In genomic region chr3:102190015-102190414, GRCm38 (mm10) we compare ENCODE assay signal across 20 mouse cellular contexts. TPM values are rescaled to one million over a fixed set of nuclear protein-coding genes. Genes with fewer than 3 reads are reported as not detected.
DNase-seq lines count a peak whose midpoint lies in the region; ATAC-seq and TF ChIP-seq lines count a peak whose summit lies in the region.
"Had no signal": no experiment of that assay in that cellular context is flagged by ENCODE, and none has a peak within 500 bp of the region (broad histone marks: within the 10 kb centered on the region; RNA-seq: fewer than 3 reads in every experiment).

No protein-coding gene starts in this region.

- no peak for DNase-seq in intestine, embryonic 14.5 days (ENCODE audit: low spot score)
- DNase-seq in ES-E14 (ENCODE audit: low read depth, low spot score): no peak
- DNase-seq in mesoderm, embryonic 11.5 days (ENCODE audit: low read depth, low spot score): peak; percentile 47
- DNase-seq: cerebellum, adult 11 months; cerebellum, postnatal 36 days; gastrocnemius, adult 2 months; heart, adult 18-20 months; heart, postnatal 36 days; kidney, adult 2 months; layer of hippocampus, postnatal 36 days; thymus, adult 2 months had no signal

- ATAC-seq in intestine, embryonic 14.5 days (replicated peaks; ENCODE audit: low FRiP score, low TSS enrichment, low read depth): no peak
- ATAC-seq in intestine, embryonic 15.5 days: no peak
- no peak for ATAC-seq in inflammation-experienced regulatory T-cells, adult 6 months
- ATAC-seq in activated CD4-positive, CD25-positive, alpha-beta regulatory T cell, adult 4 months: no peak
- ATAC-seq: forebrain, embryonic 16.5 days; liver, embryonic 12.5 days; lung, postnatal 0 days had no signal

- in situ Hi-C loops in ES-E14 (cut with MboI; ENCODE audit: low sequenced_read_pairs in 2 of 2, unreplicated experiment in 2 of 2): no loop called here

- TF ChIP-seq EP300 in ES-Bruce4 (IDR thresholded peaks at IDR 0.05; ENCODE audit: insufficient read depth, low read depth, low read length): peak; percentile 92

- peaks cover 36% of the 10 kb centered on the region for H3K4me1 ChIP-seq in intestine, embryonic 14.5 days (replicated peaks; ENCODE audit: control insufficient read depth, insufficient read depth, low read length)
- peaks cover 30% of the 10 kb centered on the region for H3K4me1 ChIP-seq in intestine, embryonic 15.5 days (replicated peaks)
- H3K4me1 ChIP-seq in ES-Bruce4 (ENCODE audit: control insufficient read depth, insufficient read depth, low read length): no peaks in the 10 kb centered on the region
- H3K4me1 ChIP-seq in ES-E14 (ENCODE audit: control insufficient read depth in 2 of 2, insufficient read depth in 2 of 2, low read length in 2 of 2, poor library complexity in 1 of 2): peaks cover under 1 to 7% of the 10 kb centered on the region in 2 experiments; a peak in 3 of 4 replicates

- H3K27ac ChIP-seq in intestine, embryonic 14.5 days (ENCODE audit: low read depth): peak overlapping the region; percentile 14; the same call in 1 of the 2 replicates
- H3K27ac ChIP-seq in intestine, embryonic 15.5 days: no peak overlapping the region
- peak overlapping the region; percentile 99 for H3K27ac ChIP-seq in ES-Bruce4 (ENCODE audit: insufficient read depth, low read length)
- H3K27ac ChIP-seq in ES-E14 (ENCODE audit: insufficient read depth, low read depth, low read length, poor library complexity, severe bottlenecking): peak overlapping the region; percentile 89
- H3K27ac ChIP-seq: gastrocnemius, adult 2 months; limb, embryonic 10.5 days; liver, embryonic 12.5 days had no signal

- H3K4me2 ChIP-seq in intestine, embryonic 14.5 days (ENCODE audit: low read length): no peak overlapping the region
- H3K4me2 ChIP-seq in intestine, embryonic 15.5 days (replicated peaks): no peak overlapping the region
- H3K4me2 ChIP-seq: liver, embryonic 12.5 days had no signal

- H3K9me3 ChIP-seq in intestine, embryonic 14.5 days (ENCODE audit: control insufficient read depth, low read length): no peaks in the 10 kb centered on the region
- no peaks in the 10 kb centered on the region for H3K9me3 ChIP-seq in intestine, embryonic 15.5 days
- H3K9me3 ChIP-seq in ES-Bruce4 (replicated peaks; ENCODE audit: control insufficient read depth, insufficient read depth, low read length, poor library complexity, severe bottlenecking) (peaks cover 19% of the 10 kb centered on the region), ES-E14 (ENCODE audit: control insufficient read depth, insufficient read depth, low read depth, low read length) (no peaks in the 10 kb centered on the region)
- H3K9me3 ChIP-seq: limb, embryonic 10.5 days; liver, embryonic 12.5 days had no signal

- no peak overlapping the region for H3K9ac ChIP-seq in intestine, embryonic 14.5 days (ENCODE audit: low read length)
- no peak overlapping the region for H3K9ac ChIP-seq in intestine, embryonic 15.5 days
- H3K9ac ChIP-seq in ES-Bruce4 (ENCODE audit: low read depth, poor library complexity, severe bottlenecking) (no peak overlapping the region), ES-E14 (ENCODE audit: insufficient read depth, low read depth, low read length, poor library complexity, severe bottlenecking) (no peak overlapping the region)
- H3K9ac ChIP-seq: liver, embryonic 12.5 days had no signal

- no peak overlapping the region for H3K4me3 ChIP-seq in intestine, embryonic 14.5 days (ENCODE audit: low read depth, low read length)
- no peak overlapping the region for H3K4me3 ChIP-seq in intestine, embryonic 15.5 days (replicated peaks)
- H3K4me3 ChIP-seq in ES-Bruce4 (ENCODE audit: low read depth, low read length) (no peak overlapping the region), ES-E14 (ENCODE audit: insufficient read depth in 1 of 2, low read depth in 1 of 2, low read length in 2 of 2, poor library complexity in 1 of 2, severe bottlenecking in 1 of 2) (no peak overlapping the region)
- H3K4me3 ChIP-seq: gastrocnemius, adult 2 months; limb, embryonic 10.5 days; liver, embryonic 12.5 days; megakaryocyte, embryonic 14.5 days had no signal

- H3K27me3 ChIP-seq in intestine, embryonic 14.5 days (replicated peaks; ENCODE audit: control insufficient read depth, insufficient read depth, low read length): no peaks in the 10 kb centered on the region
- no peaks in the 10 kb centered on the region for H3K27me3 ChIP-seq in intestine, embryonic 15.5 days (replicated peaks)
- H3K27me3 ChIP-seq in ES-Bruce4 (ENCODE audit: control insufficient read depth, insufficient read depth, low read length, poor library complexity, severe bottlenecking): no peaks in the 10 kb centered on the region

- WGBS in intestine, embryonic 14.5 days: 28% methylated on average over 4 of the region's 4 CpGs
- 22% methylated on average over 4 of the region's 4 CpGs for WGBS in intestine, embryonic 15.5 days

- TF ChIP-seq CTCF in ES-Bruce4 (IDR thresholded peaks at IDR 0.05; ENCODE audit: low read depth, low read length): no peak

- TF ChIP-seq POLR2A in ES-Bruce4 (IDR thresholded peaks at IDR 0.05; ENCODE audit: insufficient read depth, low read length): no peak

- H3K36me3 ChIP-seq in intestine, embryonic 14.5 days (ENCODE audit: control insufficient read depth, insufficient read depth, low read length): peaks cover 15% of the 10 kb centered on the region; the same call in 1 of the 2 replicates
- peaks cover 13% of the 10 kb centered on the region; the same call in 1 of the 2 replicates for H3K36me3 ChIP-seq in intestine, embryonic 15.5 days
- H3K36me3 ChIP-seq in ES-Bruce4 (ENCODE audit: control insufficient read depth, insufficient read depth, low read length, poor library complexity, severe bottlenecking) (peaks cover 6% of the 10 kb centered on the region), ES-E14 (ENCODE audit: control insufficient read depth, insufficient read depth, low read length, poor library complexity, severe bottlenecking) (peaks cover 40% of the 10 kb centered on the region)

TF ChIP-seq in ES-E14, 5 proteins besides CTCF, POLR2A, EP300 and RAD21:
- no peak for TF ChIP-seq HCFC1 (IDR thresholded peaks at IDR 0.05; ENCODE audit: borderline replicate concordance, insufficient read depth, low read length)
- TF ChIP-seq ZNF384 (IDR thresholded peaks at IDR 0.05; ENCODE audit: low read depth, low read length): no peak
- TF ChIP-seq MAFK (IDR thresholded peaks at IDR 0.05; ENCODE audit: insufficient read depth, low read depth, low read length): no peak
- no peak for TF ChIP-seq ZC3H11A (IDR thresholded peaks at IDR 0.05; ENCODE audit: borderline replicate concordance, low read depth, low read length)
- TF ChIP-seq CHD2 (IDR thresholded peaks at IDR 0.05; ENCODE audit: low read depth, low read length): no peak

RNA-seq across cellular contexts. Expression of gene Vangl1, which starts 14.5 kb away (rescaled TPM):
- polyA plus RNA-seq in intestine, embryonic 14.5 days (2014; fragmentation: Nextera tagmentation; extraction: Ambion mirVana): 21.0 and 23.7 TPM in 2 replicates
- polyA plus RNA-seq in intestine, embryonic 15.5 days (2015; fragmentation: Nextera tagmentation; extraction: Ambion mirVana): 15.1 and 17.4 TPM in 2 replicates
- 69.9 and 85.8 TPM in 2 replicates for polyA plus RNA-seq in ES-Bruce4 (2011; ENCODE audit: insufficient read depth, insufficient read length, low read depth, missing spikeins)
- total RNA-seq in ES-E14 (2012; rRNA removed): 119 and 167 TPM in 2 replicates
- polyA plus RNA-seq in inflammation-experienced regulatory T-cells, adult 6 months (2017; shearing (Covaris generic)): under 1 TPM; 0.16 to 0.31 (median 0.17) TPM
- polyA plus RNA-seq in activated CD4-positive, CD25-positive, alpha-beta regulatory T cell, adult 4 months (2017; shearing (Covaris generic)): not detected

Comparison
In these comparisons a context has a peak if more than half of its experiments do, and no peak if none do; other contexts are left out.
1. RNA of gene Vangl1, which starts 14.5 kb away (polyA plus RNA-seq): 69.9 to 85.8 TPM in ES-Bruce4, 21.0 to 23.7 TPM in intestine, embryonic 14.5 days and 15.1 to 17.4 TPM in intestine, embryonic 15.5 days; not detected in activated CD4-positive, CD25-positive, alpha-beta regulatory T cell, adult 4 months and 0.16 to 0.31 TPM in inflammation-experienced regulatory T-cells, adult 6 months; every median in the first group is over 10 times any median in the second.